Mouse (Mus musculus) adrenal gland, postnatal 25 days (tissue): ENCODE data around the gene Gm10229. TPM values are rescaled to one million over a fixed set of nuclear protein-coding genes. Genes with fewer than 3 reads are reported as not detected.
"Not testable (repeated sequence)": the region's sequence is repeated elsewhere in the genome, so short reads cannot be mapped to it uniquely, and the experiment has no call there.

Source experiments
- DNase-seq: peaks from one replicate; pipeline ENCODE4 v3.0.0; 2021; ENCODE audit warnings: mixed read lengths
- long read RNA-seq: library from polyadenylated mRNA; stranded (forward); transcript quantifications from one replicate; pipeline ENCODE4 v2.0.0, GENCODE M21; 2021
- total RNA-seq: library from RNA; stranded (reverse); gene quantifications from 2 replicates; pipeline ENCODE4 v1.2.3, GENCODE M21; 2021

The Gm10229 gene
- not detected in 2 replicates for total RNA-seq
- long read RNA-seq, result 0 reads

GRCm38 (mm10) chr16:89014984-89015383, at the start of gene Gm10229:
Gene Gm10229 (plus strand): TSS chr16:89015284.
- not testable (repeated sequence) for DNase-seq

DNA sequence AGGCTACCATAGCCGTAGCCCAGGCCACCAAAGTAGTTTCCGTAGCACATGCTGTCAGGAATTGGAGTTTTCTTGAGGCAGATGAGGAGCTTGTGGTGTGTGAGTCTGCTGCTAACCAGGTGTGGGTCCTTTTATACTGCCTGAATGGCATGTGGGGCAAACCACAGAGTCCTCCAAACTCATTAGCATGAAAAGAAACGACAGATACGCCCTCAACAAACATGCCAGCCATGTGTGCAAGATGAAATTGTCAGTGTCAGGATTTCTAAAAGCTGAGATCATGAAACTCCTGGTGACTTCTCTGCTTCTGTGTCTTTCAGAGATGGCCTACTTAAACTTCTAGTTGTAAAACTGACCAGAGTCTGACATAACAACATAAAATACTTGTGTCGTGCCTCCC, 4.4 kb upstream of the Gm10229 start, which contains the start of gene Krtap22-2:
Krtap22-2 (minus strand) TSS at position 101 of the 400 bp plus-strand sequence.
- no peak for DNase-seq

DNA sequence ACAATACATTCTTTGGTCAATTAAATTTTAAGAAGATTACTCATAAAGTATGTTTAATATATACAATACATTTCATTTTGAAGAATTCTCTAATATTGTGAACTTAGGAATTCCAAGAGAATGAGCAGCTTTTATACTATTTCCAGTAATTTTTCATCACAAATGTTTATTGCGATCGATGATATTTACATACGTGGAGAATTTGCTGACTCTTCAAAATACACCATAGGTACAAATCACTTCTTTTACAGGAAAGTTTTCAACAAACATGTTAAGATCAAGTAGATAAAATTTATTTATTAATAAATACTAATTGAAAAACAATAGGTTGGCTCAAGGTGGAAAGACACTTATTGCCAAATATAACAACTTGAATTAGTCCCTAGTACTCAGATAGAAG, 1.1 kb upstream of the Gm10229 start:
- DNase-seq, result no peak

GRCm38 (mm10) chr16:89031399-89031798, 16.3 kb downstream of the Gm10229 start, which contains the start of gene Krtap6-1:
Gene Krtap6-1 (plus strand): TSS chr16:89031699.
- not testable (repeated sequence) for DNase-seq

GRCm38 (mm10) chr16:89041372-89041771, 26.3 kb downstream of the Gm10229 start, which contains the start of gene Gm10228:
Gene Gm10228 (minus strand): TSS chr16:89041472.
- DNase-seq, result not testable (repeated sequence)

GRCm38 (mm10) chr16:89047783-89048182, 32.7 kb downstream of the Gm10229 start, which contains the start of gene Krtap6-5:
Gene Krtap6-5 (minus strand): TSS chr16:89047883.
- no peak for DNase-seq

- not testable (repeated sequence) for DNase-seq
Observed at GRCm38 (mm10) chr16:89063902-89064301, 48.8 kb downstream of the Gm10229 start, which contains the start of gene 1110025L11Rik. Gene 1110025L11Rik (minus strand): TSS chr16:89064002.

Other genes starting within 250 kb of the Gm10229 start
- gene 2310057N15Rik, start 241.1 kb upstream of the Gm10229 start, total RNA-seq, result not detected in 2 replicates
- not detected in 2 replicates for gene Gm5965, start 237.4 kb upstream of the Gm10229 start, total RNA-seq
- not detected in 2 replicates for gene Gm20741, start 203.1 kb upstream of the Gm10229 start, total RNA-seq
- gene Krtap15, start 195.1 kb upstream of the Gm10229 start, total RNA-seq, result not detected in 2 replicates
- not detected in 2 replicates for gene Krtap14, start 189.1 kb upstream of the Gm10229 start, total RNA-seq
- gene Krtap19-1, start 145.9 kb upstream of the Gm10229 start, total RNA-seq, result not detected in 2 replicates
- gene Krtap19-2, start 141.0 kb upstream of the Gm10229 start, total RNA-seq, result not detected in 2 replicates
- not detected in 2 replicates for gene Krtap19-3, start 137.2 kb upstream of the Gm10229 start, total RNA-seq
- not detected in 2 replicates for gene Krtap19-4, start 130.2 kb upstream of the Gm10229 start, total RNA-seq
- not detected in 2 replicates for gene Krtap19-5, start 118.8 kb upstream of the Gm10229 start, total RNA-seq
- not detected in 2 replicates for gene Krtap19-9b, start 83.0 kb upstream of the Gm10229 start, total RNA-seq
- not detected in 2 replicates for gene Krtap16-3, start 52.4 kb upstream of the Gm10229 start, total RNA-seq
- not detected in 2 replicates for gene Krtap22-2, start 4.5 kb upstream of the Gm10229 start, total RNA-seq
- gene Krtap6-1, start 16.4 kb downstream of the Gm10229 start, total RNA-seq, result not detected in 2 replicates
- not detected in 2 replicates for gene Gm10228, start 26.2 kb downstream of the Gm10229 start, total RNA-seq
- gene Krtap6-5, start 32.6 kb downstream of the Gm10229 start, total RNA-seq, result not detected in 2 replicates
- gene 1110025L11Rik, start 48.7 kb downstream of the Gm10229 start, total RNA-seq, result not detected in 2 replicates
- not detected in 2 replicates for gene Krtap6-3, start 68.7 kb downstream of the Gm10229 start, total RNA-seq
- not detected in 2 replicates for gene Gm6358, start 125.6 kb downstream of the Gm10229 start, total RNA-seq
- not detected in 2 replicates for gene Gm10061, start 135.8 kb downstream of the Gm10229 start, total RNA-seq
- not detected in 2 replicates for gene Gm9789, start 142.7 kb downstream of the Gm10229 start, total RNA-seq
- gene Gm7735, start 154.2 kb downstream of the Gm10229 start, total RNA-seq, result not detected in 2 replicates
- gene 1110057P08Rik, start 159.5 kb downstream of the Gm10229 start, total RNA-seq, result not detected in 2 replicates
- not detected in 2 replicates for gene Krtap20-2, start 190.6 kb downstream of the Gm10229 start, total RNA-seq